Mouse (Mus musculus): ENCODE results near the gene Isy1.

Gene Isy1

DNA sequence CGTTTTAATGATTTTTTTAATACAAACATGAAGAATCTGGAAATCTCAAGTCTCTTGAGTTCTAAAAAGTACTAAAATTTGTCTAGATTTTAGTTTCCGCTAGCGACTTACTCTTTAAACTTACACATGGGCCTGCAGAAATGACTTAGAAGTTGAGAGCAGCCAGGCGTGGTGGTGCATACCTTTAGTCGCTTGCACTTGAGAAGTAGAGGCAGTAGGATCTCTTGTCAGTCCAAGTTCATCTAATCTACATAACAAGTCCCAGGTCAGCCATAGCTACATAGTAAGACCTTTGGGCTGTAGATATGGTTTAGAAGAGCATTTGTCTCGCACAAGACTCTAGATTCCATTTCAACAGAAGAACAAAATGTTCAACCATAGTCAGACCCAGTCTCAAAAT is 13.3 kb upstream of the Isy1 start:
- in situ Hi-C loops (cut with MboI; ENCODE audit: low pct_unique_long_range_greater_than_20kb in 1 of 2, low sequenced_read_pairs in 2 of 2, unreplicated experiment in 1 of 2) = no loop called here

DNA sequence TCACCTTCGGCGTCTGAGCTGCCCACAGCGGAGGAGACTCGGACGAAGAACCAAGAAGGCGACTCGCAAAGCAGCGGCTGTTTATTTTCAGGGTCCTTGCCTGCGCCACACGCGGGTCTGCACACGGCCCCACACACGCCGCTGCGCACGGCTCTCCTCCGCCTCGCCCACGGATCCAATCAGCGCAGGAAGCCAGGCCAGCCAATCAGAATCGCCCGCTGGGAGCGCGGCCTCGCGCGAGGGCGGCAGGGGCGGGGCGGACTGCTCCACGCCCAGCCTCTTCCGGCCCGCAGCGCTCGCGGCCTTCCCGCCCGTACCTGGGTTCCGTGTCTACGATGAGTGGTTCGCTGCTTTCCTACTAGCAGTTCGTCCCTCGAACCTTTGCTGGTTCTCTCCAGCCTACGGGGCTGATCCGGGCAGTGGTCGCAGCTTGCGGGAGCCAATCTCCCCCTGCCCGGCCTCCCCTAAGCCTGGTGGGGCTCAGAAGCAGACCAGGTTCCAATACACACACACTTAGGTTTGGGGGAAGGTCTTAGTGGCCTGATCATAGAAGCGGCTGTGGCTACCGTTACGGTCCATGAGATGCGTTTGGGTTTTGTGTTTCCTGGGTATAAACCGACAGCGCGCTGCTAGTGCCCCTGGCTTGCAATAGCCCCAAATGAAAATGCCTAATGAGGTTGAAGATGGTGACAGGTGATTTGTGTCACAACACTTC is 12.5 kb upstream of the Isy1 start, which contains the start of gene Cnbp:
Cnbp (minus strand) TSS at position 207 of the 715 bp plus-strand sequence.
- in situ Hi-C loops (cut with MboI; ENCODE audit: low pct_unique_long_range_greater_than_20kb in 1 of 2, low sequenced_read_pairs in 2 of 2, unreplicated experiment in 1 of 2) = no loop called here

DNA sequence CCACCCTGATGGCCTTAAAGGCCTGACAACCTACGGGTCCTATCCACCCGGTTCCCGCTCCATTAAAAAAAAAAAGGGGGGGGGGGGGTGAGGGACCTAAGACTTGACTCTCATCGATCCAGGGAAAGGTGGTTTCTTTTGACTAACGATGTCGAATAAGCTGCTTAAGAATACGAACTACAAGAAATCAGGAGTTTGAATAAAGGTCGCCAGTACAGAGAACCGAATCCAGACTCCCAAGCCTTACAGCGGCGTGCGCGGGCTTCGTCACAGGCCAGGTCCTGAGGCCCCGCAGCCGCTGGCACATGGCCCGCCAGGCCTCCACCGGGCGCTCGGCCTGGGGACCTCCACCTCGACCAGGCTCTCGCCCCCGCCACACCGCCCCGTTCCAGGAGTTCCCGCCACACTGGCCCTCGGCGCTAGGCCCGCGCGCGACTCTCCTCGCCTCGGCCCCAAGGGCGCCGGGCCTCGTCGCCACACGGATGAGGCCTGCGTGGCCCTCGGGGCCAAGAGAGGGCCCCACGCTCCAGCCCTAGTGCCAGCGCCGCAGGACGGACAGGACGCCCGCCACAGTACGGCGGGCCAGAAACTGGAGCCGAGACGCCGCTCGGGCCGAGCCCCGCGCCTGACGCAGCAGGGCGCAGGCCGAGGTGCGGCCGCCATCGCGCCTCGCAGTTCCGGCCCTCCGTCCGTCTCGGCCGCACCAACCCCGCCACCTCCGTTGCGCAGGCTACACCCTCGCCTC is 11.7 kb upstream of the Isy1 start:
- in situ Hi-C loops (cut with MboI; ENCODE audit: low pct_unique_long_range_greater_than_20kb in 1 of 2, low sequenced_read_pairs in 2 of 2, unreplicated experiment in 1 of 2) = no loop called here

DNA sequence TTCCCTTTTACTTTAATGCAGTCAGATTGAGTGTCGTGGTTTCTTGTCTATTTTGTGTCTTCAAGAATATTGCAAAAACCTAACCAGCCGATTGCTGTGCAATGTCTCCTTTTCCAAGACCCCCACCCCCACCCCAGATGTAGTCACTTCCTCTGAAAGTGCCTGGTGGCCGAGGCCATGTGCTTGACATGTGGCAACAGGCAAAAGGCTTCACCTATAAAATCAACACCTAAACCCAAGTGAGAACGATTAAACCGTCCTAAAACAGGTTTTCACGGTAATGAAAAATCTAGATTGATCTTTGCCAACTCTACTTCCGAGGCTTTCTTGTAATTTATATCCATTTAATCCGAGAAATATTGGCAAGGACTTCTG is 11.2 kb upstream of the Isy1 start:
- in situ Hi-C loops (cut with MboI; ENCODE audit: low pct_unique_long_range_greater_than_20kb in 1 of 2, low sequenced_read_pairs in 2 of 2, unreplicated experiment in 1 of 2) = no loop called here

DNA sequence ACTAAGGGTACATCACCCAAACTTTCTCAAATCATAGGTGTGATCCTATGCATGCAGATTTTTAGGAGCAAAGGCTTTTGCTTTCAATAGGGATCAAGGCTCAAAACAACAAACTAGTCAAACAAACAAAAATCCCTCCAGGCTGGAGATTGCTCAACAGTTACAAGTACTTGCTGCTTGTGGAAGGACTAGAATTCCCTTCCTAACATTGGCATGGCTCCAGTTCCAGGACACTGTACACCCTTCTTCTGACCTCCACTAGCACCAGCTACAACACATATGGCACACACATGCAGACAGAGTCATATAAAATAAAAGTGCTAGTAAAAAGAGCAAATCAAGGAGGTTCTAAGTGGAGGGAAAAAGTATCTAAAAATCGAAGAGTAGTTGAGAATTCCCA is 8.2 kb upstream of the Isy1 start:
- in situ Hi-C loops (cut with MboI; ENCODE audit: low pct_unique_long_range_greater_than_20kb in 1 of 2, low sequenced_read_pairs in 2 of 2, unreplicated experiment in 1 of 2) = no loop called here

DNA sequence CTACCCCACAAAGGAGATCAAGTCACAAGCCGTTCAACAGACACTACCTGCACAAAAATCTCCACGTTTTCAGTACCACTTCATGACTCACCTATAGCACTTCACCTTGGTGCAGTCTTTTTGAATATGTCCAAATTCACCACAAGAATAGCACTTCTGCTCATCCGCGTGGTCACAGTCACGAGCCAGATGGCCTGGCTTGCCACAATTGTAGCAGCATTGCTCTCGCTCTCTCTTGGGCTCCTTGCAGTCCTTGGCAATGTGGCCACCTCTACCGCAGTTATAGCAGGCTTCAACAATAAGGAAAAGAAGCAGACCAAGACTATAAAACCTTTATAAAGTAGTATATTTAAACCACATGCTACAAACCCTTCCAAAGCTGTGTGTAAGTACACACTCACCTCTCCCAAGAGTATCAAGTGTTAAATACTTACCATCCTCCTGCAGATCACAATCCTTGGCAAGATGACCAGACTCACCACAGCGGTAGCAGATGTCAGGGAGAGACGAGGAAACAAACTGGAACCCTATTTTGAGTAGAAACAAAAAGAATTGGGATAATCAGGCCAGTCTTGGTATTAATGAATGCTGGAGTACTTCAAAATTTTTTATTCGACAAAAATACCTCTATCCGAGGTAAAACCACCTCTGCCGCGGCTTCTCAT is 6.6 kb upstream of the Isy1 start:
- in situ Hi-C loops (cut with MboI; ENCODE audit: low pct_unique_long_range_greater_than_20kb in 1 of 2, low sequenced_read_pairs in 2 of 2, unreplicated experiment in 1 of 2) = no loop called here

DNA sequence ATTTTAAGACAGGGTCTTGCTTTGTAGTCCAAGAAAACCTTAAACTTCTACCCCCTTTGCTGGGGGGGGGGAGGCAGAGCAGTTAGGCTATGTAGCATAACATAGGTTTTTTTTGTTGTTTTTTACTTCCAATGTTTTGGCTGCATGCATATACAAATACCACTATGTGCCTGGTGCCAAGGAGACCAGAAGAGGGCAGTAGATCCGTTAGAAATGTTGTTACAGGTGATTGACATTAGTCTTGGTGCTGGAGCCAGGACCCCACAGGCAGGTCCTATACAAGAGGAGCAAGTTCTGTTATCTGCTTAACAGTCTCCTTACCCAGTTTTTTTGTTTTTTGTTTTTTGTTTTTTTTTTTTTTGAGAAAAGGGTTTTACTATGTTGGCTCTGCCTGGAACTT is 3.7 kb upstream of the Isy1 start:
- in situ Hi-C loops (cut with MboI; ENCODE audit: low pct_unique_long_range_greater_than_20kb in 1 of 2, low sequenced_read_pairs in 2 of 2, unreplicated experiment in 1 of 2) = no loop called here

DNA sequence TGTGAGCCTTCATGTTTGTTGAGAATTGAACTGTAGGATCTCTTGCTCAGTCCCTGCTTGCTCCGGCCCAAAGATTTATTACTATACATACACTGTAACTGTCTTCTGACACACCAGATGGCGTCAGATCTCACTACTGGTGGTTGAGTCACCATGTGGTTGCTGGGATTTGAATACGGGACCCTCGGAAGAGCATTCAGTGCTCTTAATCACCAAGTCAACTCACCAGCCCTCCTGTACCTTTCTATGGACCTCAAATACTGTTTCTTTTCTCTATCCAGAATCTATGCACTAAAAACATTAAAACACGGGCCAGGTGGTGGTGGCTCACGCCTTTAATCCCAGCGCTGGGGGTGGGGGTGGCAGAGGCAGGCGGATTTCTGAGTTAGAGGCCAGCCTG is 3.0 kb upstream of the Isy1 start:
- in situ Hi-C loops (cut with MboI; ENCODE audit: low pct_unique_long_range_greater_than_20kb in 1 of 2, low sequenced_read_pairs in 2 of 2, unreplicated experiment in 1 of 2) = no loop called here

DNA sequence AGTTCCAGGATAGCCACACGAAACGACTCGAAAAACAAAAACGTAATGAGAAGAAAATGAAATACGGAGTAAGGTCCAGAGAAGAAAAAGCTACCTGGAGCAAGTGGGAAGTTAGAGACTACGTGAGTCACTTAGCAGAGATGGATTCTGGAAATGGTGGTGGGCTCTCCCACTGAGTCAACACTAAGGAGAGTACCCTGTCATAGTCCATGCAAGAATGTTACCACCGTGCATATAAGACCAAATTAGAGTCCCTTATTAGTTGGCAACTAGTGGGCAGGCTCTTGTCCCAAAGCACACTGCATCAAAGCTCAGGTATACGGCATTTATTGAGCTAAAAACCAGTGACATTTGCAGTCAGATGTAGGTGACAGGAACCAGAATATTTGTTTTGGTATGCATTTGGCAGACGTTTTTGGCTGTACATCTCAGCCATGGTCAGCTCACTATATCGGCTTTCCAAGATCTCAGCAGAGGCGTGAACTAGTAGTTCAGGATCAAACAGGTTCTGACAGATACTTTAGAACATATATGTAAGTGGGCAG is 1.3 kb upstream of the Isy1 start:
- in situ Hi-C loops (cut with MboI; ENCODE audit: low pct_unique_long_range_greater_than_20kb in 1 of 2, low sequenced_read_pairs in 2 of 2, unreplicated experiment in 1 of 2) = no loop called here

DNA sequence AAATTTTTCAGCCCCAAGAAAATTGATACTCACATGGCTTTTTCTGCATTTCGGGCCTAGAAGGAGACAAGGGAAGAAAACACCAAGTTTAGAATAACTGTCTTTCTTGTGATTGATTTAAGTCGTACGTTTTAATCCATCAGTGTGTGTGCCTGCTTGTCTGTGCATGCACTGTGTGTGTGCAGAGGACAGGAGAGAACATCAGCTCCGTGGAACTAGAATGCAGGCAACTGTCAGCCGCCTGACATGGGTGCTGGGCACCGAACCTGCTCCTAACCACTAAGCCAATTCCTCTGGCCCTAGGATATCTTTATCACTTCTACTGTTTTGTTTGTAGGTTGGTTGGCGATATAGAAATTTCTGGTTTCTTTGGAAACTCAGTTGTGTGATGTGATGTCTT is 2.9 kb downstream of the Isy1 start, which contains the start of gene Gm45140:
Gm45140 (minus strand) TSS at position 101 of the 400 bp plus-strand sequence.
- in situ Hi-C loops (cut with MboI; ENCODE audit: low pct_unique_long_range_greater_than_20kb in 1 of 2, low sequenced_read_pairs in 2 of 2, unreplicated experiment in 1 of 2) = no loop called here

DNA sequence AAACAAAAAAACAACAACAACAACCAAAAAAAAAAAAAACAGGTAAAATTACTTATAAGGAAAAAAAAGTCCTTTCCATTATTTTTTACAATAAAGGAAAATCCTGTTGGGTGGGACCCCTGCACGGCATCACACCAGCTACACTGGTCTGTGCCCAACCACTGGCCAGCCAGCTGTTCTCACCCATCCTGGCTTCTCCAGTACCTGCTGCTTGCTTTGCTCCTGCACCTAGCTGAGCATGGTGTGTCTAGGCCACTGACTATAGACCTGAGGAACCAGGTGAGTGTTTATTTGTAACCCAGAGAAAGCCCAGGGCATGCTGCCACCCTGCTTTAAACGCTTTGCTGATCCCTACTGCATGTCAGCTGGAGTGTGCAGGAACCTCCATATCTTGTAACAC is 18.2 kb downstream of the Isy1 start:
- in situ Hi-C loops (cut with MboI; ENCODE audit: low pct_unique_long_range_greater_than_20kb in 1 of 2, low sequenced_read_pairs in 2 of 2, unreplicated experiment in 1 of 2) = no loop called here

DNA sequence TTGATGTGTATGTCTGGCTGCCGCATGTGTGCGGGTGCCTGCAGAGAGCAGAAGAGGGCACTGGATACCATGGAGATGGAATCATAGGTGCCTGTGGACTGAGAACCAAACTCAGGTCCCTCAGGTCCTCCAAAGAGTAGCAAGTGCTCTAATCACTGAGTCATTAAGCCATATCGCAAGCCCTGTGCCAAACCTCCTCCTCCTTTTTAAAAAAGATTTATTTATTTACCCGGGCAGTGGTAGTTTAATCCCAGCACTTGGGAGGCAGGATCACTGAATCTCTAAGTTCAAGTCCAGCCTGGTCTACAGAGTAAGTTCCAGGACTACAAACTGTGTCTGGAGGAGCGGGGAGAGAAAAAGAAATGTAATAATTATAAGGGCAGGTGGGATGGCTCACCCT is 24.1 kb downstream of the Isy1 start:
- in situ Hi-C loops (cut with MboI; ENCODE audit: low pct_unique_long_range_greater_than_20kb in 1 of 2, low sequenced_read_pairs in 2 of 2, unreplicated experiment in 1 of 2) = no loop called here

DNA sequence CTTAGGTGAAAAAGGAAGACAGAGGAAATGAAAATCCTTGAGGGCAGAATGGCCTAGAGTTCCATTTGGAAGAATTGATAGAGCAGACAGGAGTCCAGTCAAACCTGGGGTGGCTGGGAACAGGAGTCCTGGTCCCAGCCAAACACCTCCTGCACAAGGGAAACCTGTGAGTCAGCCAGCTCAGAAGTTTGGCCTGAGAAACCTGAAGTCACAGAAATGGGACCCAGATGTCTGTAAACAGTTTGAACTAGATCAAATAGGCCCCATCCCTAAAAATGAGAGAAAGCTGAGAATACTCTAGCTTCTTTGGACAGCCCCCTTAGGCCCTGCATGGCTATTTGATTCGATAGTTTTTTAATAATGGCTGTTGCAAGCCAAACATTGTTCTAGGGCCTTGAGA is 25.9 kb downstream of the Isy1 start:
- in situ Hi-C loops (cut with MboI; ENCODE audit: low pct_unique_long_range_greater_than_20kb in 1 of 2, low sequenced_read_pairs in 2 of 2, unreplicated experiment in 1 of 2) = no loop called here

DNA sequence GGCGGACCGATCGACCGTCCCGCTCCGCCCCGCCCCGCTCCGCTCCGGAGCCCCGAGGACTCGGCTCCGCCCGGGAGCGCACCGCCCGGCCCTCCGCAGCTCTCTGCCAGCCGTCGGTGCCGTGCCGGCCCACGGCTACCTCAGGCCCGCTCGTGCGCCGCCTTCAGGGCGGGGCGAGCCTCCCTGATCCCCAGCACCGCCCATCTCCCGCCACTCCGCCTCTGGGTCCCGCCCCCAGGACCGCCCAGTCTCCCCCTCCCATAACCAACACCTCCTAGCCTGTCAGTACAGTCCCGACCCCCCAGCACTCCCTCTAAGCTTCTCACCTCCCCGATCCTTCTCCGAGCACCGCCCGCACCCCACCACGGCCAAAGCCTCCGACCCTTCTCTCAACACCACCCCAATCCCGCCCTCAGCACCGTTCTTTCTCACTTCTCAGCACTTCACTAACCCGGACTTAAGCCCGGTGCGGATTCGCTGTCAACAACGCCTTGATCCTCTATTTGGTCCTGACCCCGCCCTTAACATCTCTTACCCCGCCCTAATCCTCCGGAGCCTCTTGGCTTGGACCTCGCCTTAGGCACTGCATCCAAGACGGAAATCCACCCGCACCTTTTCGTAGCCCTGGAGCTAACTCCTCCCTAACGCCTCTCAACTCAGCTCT is 26.8 kb downstream of the Isy1 start, which contains the start of gene Rab43:
Rab43 (minus strand) TSS at position 490 of the 664 bp plus-strand sequence.
- in situ Hi-C loops (cut with MboI; ENCODE audit: low pct_unique_long_range_greater_than_20kb in 1 of 2, low sequenced_read_pairs in 2 of 2, unreplicated experiment in 1 of 2) = no loop called here

DNA sequence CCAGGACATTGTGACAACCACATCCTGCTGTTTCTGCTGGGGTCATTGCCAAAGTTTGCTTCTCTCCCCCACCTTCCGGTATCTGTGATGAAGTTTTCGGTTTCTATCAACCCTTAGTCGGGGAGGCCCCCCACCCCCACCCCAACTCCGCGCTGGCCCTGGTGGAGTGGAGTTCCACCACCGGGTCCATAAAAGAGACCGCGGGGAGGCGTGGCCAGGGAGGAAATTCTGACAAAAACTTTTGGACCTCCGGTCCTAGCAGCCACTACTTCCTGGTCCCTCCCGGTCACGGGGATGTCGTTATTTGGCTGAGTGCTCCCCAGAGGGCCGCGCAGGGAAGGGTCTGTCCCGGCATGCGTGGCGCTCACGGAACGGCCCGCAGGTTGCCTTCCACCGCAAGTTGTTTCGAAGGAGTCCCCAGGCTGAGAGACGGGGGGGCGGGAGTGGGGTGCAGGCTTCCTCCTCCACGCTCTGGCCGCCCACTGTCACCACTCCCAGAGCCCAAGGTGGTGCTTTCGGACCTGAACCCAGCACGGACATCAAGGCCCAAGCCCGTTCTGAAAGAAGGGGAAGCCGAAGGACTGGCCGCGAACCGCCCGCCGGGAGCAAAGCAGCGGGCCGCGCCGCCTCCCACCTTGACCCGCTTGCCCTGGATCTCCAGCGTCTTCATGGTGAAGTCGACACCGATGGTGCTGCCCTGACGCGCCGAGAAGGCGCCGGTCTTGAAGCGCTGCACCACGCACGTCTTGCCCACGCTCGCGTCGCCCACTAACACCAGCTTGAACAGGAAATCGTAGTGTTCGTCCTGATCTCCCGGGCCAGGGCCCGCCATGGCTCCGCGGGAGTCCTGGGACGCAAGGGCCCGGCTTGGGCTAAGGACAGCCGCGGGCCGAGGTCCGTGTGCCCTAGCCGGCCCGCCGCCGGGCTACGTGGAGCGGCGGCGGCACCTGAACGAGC is 27.6 kb downstream of the Isy1 start:
- in situ Hi-C loops (cut with MboI; ENCODE audit: low pct_unique_long_range_greater_than_20kb in 1 of 2, low sequenced_read_pairs in 2 of 2, unreplicated experiment in 1 of 2) = no loop called here

DNA sequence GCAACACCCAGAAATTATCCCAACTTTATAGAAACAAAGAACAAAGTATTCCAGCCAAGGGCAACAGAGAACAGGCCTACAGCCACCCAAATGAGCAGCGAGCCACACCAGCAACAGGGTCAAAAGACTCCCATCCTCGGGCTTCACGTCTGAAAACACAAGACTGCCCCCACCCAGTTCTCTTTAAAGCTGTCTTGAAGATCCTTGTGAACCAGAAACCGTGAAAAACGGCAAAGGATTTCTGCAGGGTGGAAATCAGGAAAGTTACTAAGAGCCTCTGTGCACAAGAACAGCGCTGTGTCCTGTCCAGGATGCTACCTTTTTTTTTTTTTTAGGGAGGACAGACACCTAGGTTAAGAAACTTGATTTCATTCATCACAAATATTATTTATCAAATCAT is 28.3 kb downstream of the Isy1 start:
- in situ Hi-C loops (cut with MboI; ENCODE audit: low pct_unique_long_range_greater_than_20kb in 1 of 2, low sequenced_read_pairs in 2 of 2, unreplicated experiment in 1 of 2) = no loop called here

DNA sequence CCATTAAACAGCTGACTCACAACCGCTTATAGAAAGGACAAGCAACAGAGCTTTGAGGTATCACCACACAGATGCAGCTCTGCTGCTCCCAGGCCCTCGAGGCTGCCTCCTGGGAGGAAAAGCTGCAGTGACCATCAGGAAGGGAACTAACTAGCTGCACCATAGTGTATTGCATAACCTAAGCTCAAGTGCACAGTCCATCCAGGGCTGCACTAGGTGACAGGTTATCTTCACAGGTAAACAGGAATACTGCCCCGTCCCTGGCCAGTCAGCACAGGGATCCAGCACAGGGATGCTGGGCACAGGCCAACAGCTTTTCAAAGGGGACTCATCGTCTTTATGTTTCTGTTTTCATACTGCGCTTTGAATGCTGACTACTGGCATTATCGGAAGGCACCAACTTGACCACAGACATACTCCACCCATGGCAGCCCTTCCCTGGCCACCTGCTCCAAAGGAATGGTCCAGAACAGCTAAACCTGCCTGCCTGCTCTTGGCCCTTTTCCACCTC is 28.9 kb downstream of the Isy1 start:
- in situ Hi-C loops (cut with MboI; ENCODE audit: low pct_unique_long_range_greater_than_20kb in 1 of 2, low sequenced_read_pairs in 2 of 2, unreplicated experiment in 1 of 2) = no loop called here

DNA sequence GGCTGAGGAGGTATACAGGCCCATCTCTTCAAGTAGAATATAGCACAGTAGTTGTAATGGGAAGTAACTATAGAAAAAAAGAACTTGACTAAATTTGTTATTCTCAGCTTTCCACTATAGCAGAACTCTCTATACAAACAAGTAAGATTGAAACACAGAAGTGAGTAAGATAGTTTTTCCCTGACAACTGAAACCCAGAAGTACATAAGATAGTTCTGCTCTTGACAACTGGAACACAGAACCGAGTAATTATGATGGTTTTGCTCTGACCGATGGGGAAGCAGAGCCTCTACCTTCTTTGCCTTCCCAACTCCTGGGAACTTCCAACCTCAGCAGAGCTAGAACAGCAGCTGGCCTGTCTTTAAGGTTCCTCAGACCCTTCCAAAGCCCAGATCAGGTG is 29.5 kb downstream of the Isy1 start:
- in situ Hi-C loops (cut with MboI; ENCODE audit: low pct_unique_long_range_greater_than_20kb in 1 of 2, low sequenced_read_pairs in 2 of 2, unreplicated experiment in 1 of 2) = no loop called here

Data from mouse embryonic stem cell (cell line).